Mouse (Mus musculus) thymus, postnatal 25 days (tissue): Measurements from ENCODE around the gene Ctcfl.
A peak's percentile ranks its signal among the peaks of the same experiment; 100 is the strongest.

Source experiments
- DNase-seq: peaks from one replicate; pipeline ENCODE4 v3.0.0; 2022

Gene Ctcfl

GRCm38 (mm10) chr2:173119023-173119944, at the start of gene Ctcfl:
Gene Ctcfl, minus strand, starts transcription at chr2:173119525.
- DNase-seq, result no peak

- no peak for DNase-seq
These were observed 49.1 kb upstream of the Ctcfl start for GRCm38 (mm10) chr2:173168411-173168851.

GRCm38 (mm10) chr2:173165357-173165756, 46.0 kb upstream of the Ctcfl start:
- DNase-seq, result no peak

- no peak for DNase-seq
These were observed 45.6 kb upstream of the Ctcfl start for GRCm38 (mm10) chr2:173164946-173165345.

GRCm38 (mm10) chr2:173164358-173164757, 45.0 kb upstream of the Ctcfl start:
- DNase-seq, result peak; percentile 49

- no peak for DNase-seq
These were observed 44.1 kb upstream of the Ctcfl start for GRCm38 (mm10) chr2:173163380-173163779.

- DNase-seq, result peak; percentile 73
These were observed 40.3 kb upstream of the Ctcfl start for GRCm38 (mm10) chr2:173159354-173160311.

- DNase-seq, result no peak
These were observed 39.2 kb upstream of the Ctcfl start for GRCm38 (mm10) chr2:173158390-173159055.

GRCm38 (mm10) chr2:173157871-173158270, 38.5 kb upstream of the Ctcfl start:
- DNase-seq, result no peak

GRCm38 (mm10) chr2:173157376-173157775, 38.1 kb upstream of the Ctcfl start:
- DNase-seq, result no peak

- DNase-seq, result no peak
These were observed 37.6 kb upstream of the Ctcfl start for GRCm38 (mm10) chr2:173156923-173157322.

- no peak for DNase-seq
These were observed 36.6 kb upstream of the Ctcfl start for GRCm38 (mm10) chr2:173155907-173156306.

GRCm38 (mm10) chr2:173154962-173155361, 35.6 kb upstream of the Ctcfl start:
- DNase-seq, result no peak

GRCm38 (mm10) chr2:173154513-173154912, 35.2 kb upstream of the Ctcfl start:
- DNase-seq, result no peak

- DNase-seq, result no peak
These were observed 33.9 kb upstream of the Ctcfl start for GRCm38 (mm10) chr2:173153266-173153665.

GRCm38 (mm10) chr2:173152436-173153151, 33.3 kb upstream of the Ctcfl start, which contains the start of gene Pck1:
Gene Pck1, plus strand, starts transcription at chr2:173153048.
- DNase-seq, result no peak

- no peak for DNase-seq
These were observed 32.5 kb upstream of the Ctcfl start for GRCm38 (mm10) chr2:173151784-173152284.

- no peak for DNase-seq
These were observed 32.0 kb upstream of the Ctcfl start for GRCm38 (mm10) chr2:173151352-173151751.

GRCm38 (mm10) chr2:173148001-173148400, 28.7 kb upstream of the Ctcfl start:
- DNase-seq, result no peak

- DNase-seq, result no peak
These were observed 27.4 kb upstream of the Ctcfl start for GRCm38 (mm10) chr2:173146728-173147127.

GRCm38 (mm10) chr2:173145808-173146207, 26.5 kb upstream of the Ctcfl start:
- no peak for DNase-seq

- no peak for DNase-seq
These were observed 24.3 kb upstream of the Ctcfl start for GRCm38 (mm10) chr2:173143611-173144010.
